Mouse (Mus musculus) intestine, embryonic 15.5 days (tissue): ENCODE data around the gene Emx1. TPM values are rescaled to one million over a fixed set of nuclear protein-coding genes. Genes with fewer than 3 reads are reported as not detected.

Experiments used
- ATAC-seq: fragments of 200-750 bp; cut with Nextera tagmentation; 2 replicates; pipeline ENCODE4 v1.8.0; 2017; ENCODE audit warnings: moderate TSS enrichment, moderate library complexity
- H3K27ac ChIP-seq: fragments of 300-500 bp; sonication (generic); 2 replicates; pipeline ENCODE4 v1.5.1; 2015; ENCODE audit warnings: mild to moderate bottlenecking, inconsistent platforms
- H3K27me3 ChIP-seq: fragments of 300-500 bp; sonication (generic); replicated peaks from 2 replicates; pipeline ENCODE4 v1.6.1; 2015; ENCODE audit warnings: inconsistent platforms
- H3K36me3 ChIP-seq: fragments of 300-500 bp; sonication (generic); 2 replicates; pipeline ENCODE4 v1.6.1; 2015; ENCODE audit warnings: inconsistent platforms
- H3K4me1 ChIP-seq: fragments of 300-500 bp; sonication (generic); replicated peaks from 2 replicates; pipeline ENCODE4 v1.6.1; 2015; ENCODE audit warnings: inconsistent platforms
- H3K4me2 ChIP-seq: fragments of 300-500 bp; sonication (generic); replicated peaks from 2 replicates; pipeline ENCODE4 v1.6.1; 2015; ENCODE audit warnings: mild to moderate bottlenecking, inconsistent platforms
- H3K4me3 ChIP-seq: fragments of 300-500 bp; sonication (generic); replicated peaks from 2 replicates; pipeline ENCODE4 v1.5.1; 2015; ENCODE audit warnings: inconsistent platforms
- H3K9ac ChIP-seq: fragments of 300-500 bp; sonication (generic); 2 replicates; pipeline ENCODE4 v1.6.1; 2015; ENCODE audit warnings: inconsistent platforms
- H3K9me3 ChIP-seq: fragments of 300-500 bp; sonication (generic); 2 replicates; pipeline ENCODE4 v1.6.1; 2016; ENCODE audit warnings: inconsistent platforms
- WGBS: fragments of 180-500 bp; shearing (Covaris S2); methylation state at CpG from one replicate; pipeline ENCODE4 v1.1.7; 2015; 5-methylcytosine and 5-hydroxymethylcytosine counted together
- polyA plus RNA-seq: library from polyadenylated mRNA; unstranded; fragments of >200 nt; fragmentation: Nextera tagmentation; extraction: Ambion mirVana; gene quantifications from 2 replicates; pipeline ENCODE4 v1.2.1, GENCODE M21; 2015

Gene Emx1
- polyA plus RNA-seq, 1 experiment from 2014 or later = not detected

DNA sequence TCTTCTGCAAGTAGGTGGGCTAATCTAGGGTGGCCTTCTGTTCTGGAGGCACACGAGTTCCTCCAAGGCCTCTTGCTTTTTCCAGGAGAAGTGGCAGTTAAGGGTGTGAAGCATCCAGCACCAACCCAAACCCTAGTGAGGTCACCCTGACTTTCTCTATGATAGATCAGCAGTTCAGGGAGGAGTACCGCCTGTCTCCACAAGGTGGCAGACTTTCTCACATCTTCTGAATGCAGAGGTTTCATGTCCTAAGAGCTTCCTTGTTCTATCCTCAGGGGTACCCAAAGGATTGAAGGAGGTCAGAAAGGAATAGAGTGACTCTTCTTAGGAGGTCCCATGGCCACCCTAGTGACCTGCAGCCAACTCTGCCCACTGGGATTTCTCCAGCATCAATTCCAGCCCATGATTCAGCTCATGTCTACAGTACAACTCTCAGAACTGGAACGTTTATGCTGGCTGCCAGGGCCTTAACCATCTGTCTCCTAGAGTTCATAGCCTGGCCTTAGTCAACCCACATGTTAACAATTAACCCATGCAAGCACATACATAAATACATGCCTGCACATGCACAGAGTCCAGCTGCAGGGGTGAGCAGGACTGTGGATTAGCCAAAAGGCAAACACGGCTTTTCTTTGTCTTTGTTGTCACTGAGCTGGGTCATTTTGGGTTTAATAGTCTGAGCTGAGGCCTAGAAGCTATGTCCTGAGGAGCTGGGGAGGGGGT lies 26.9 kb upstream of the Emx1 start:
- H3K4me1 ChIP-seq = no peaks in the 10 kb centered on the region
- H3K27me3 ChIP-seq = no peaks in the 10 kb centered on the region
- no peak overlapping the region for H3K27ac ChIP-seq
- no peaks in the 10 kb centered on the region for H3K9me3 ChIP-seq
- no peak overlapping the region for H3K4me2 ChIP-seq
- ATAC-seq = peak; percentile 30; the same call in 1 of the 2 replicates
- WGBS = 38% methylated on average over 4 of the region's 4 CpGs
- H3K9ac ChIP-seq = no peak overlapping the region
- no peaks in the 10 kb centered on the region for H3K36me3 ChIP-seq
- no peak overlapping the region for H3K4me3 ChIP-seq

- H3K4me1 ChIP-seq = no peaks in the 10 kb centered on the region
These were observed 21.8 kb upstream of the Emx1 start for GRCm38 (mm10) chr6:85165440-85165921.

GRCm38 (mm10) chr6:85179569-85179968 lies 7.7 kb upstream of the Emx1 start:
- peaks cover 7% of the 10 kb centered on the region; the same call in 1 of the 2 replicates for H3K27me3 ChIP-seq
- no peaks in the 10 kb centered on the region for H3K36me3 ChIP-seq
- H3K27ac ChIP-seq = no peak overlapping the region
- H3K9me3 ChIP-seq = no peaks in the 10 kb centered on the region
- ATAC-seq = no peak
- H3K9ac ChIP-seq = no peak overlapping the region
- 71% methylated on average over 3 of the region's 3 CpGs for WGBS
- no peaks in the 10 kb centered on the region for H3K4me1 ChIP-seq
- H3K4me3 ChIP-seq = no peak overlapping the region
- H3K4me2 ChIP-seq = no peak overlapping the region

More at GRCm38 (mm10) chr6:85165440-85165921, 21.8 kb upstream of the Emx1 start:
- no peaks in the 10 kb centered on the region for H3K9me3 ChIP-seq
- H3K27ac ChIP-seq = no peak overlapping the region
- ATAC-seq = no peak
- H3K4me2 ChIP-seq = no peak overlapping the region
- no peaks in the 10 kb centered on the region for H3K27me3 ChIP-seq
- no peak overlapping the region for H3K9ac ChIP-seq
- 57% methylated on average over 11 of the region's 11 CpGs for WGBS
- no peaks in the 10 kb centered on the region for H3K36me3 ChIP-seq
- no peak overlapping the region for H3K4me3 ChIP-seq

DNA sequence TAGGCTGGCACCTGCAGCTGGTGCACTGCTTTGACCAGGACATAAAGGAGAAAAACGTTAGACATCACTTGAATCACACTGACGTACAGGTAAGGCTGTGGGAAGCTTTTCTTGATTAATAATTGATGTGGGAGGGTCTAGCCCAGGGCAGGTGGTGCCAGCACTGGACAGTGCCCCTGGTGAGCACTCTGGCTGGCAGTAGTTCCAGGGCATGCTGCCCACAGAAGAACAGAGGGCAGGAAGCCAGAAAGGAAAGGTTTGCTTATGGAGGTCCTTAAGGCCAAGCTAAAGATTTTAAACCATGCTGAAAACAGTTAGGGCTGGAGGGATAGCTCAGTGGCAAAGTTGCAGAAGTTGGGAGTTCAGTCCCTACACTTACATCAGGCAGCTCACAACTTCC lies 7.2 kb upstream of the Emx1 start:
- Histone ChIP-seq H3K9me3 (no peaks in the 10 kb centered on the region), H3K9ac (no peak overlapping the region), H3K4me3 (no peak overlapping the region), H3K36me3 (no peaks in the 10 kb centered on the region), H3K27ac (no peak overlapping the region), H3K27me3 (peaks cover 8% of the 10 kb centered on the region; the same call in 1 of the 2 replicates), H3K4me2 (no peak overlapping the region), H3K4me1 (no peaks in the 10 kb centered on the region)
- no peak for ATAC-seq
- 59% methylated on average over 2 of the region's 2 CpGs for WGBS

DNA sequence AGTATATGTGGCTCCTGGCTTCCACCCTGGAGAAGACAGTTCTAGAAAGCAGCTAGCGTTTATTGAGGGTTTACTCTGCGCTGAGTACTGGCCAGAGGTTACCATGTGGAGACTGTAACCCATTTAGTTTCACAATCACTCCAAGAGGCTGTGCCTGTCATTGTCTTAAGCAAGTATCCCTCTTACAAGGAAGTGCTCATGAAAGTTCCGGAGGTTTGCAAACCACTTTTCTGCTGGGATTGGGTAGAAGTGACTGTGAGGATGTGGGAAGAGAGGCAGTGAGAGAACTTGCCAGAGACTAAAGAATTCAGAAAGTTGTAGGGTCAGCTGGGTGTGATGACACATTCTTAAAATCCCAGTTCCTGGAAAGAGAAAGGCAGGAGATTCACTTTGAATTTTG lies 3.3 kb upstream of the Emx1 start:
- Histone ChIP-seq H3K36me3 (no peaks in the 10 kb centered on the region), H3K27me3 (peaks cover 45% of the 10 kb centered on the region), H3K4me2 (no peak overlapping the region), H3K27ac (no peak overlapping the region), H3K4me3 (no peak overlapping the region), H3K9me3 (no peaks in the 10 kb centered on the region), H3K4me1 (peaks cover 21% of the 10 kb centered on the region), H3K9ac (no peak overlapping the region)
- WGBS = 54% methylated on average over 3 of the region's 3 CpGs
- no peak for ATAC-seq

DNA sequence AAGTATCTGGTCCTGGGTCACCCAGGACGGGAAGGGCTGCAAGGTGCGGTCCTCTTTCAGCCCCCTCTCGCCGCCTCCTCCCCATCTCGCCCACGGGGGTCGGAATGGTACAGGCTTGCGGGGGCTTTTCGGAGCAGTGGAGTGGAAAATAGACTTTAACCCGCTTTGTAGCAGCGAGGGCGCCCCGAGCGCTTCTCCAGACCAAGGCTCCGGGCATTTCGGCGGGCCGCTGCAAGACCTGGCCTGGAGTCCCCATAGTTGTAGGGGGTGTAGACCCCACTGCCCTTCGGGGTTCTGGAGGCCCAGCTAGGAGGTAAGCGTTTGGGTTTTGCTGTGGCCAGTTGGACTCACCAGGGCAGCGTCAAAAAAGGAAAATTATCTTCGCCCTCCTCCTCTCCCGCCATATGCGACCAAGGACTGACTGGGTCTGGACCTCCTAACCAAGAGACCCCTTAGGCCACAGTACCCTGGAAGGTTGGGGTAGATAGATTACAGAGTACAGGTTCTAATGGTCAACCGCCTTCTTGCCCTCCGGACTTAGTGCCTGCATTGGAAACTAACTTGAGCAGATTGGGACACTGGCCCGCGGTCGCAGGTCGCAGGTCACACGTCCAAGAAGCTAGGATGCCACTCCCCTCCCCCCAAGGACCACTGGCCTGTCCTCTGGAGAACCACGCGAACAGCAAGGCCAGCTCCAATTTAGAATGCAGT lies 1.1 kb upstream of the Emx1 start:
- Histone ChIP-seq H3K4me3 (peak overlapping the region; percentile 22), H3K27me3 (peaks cover 64% of the 10 kb centered on the region), H3K27ac (no peak overlapping the region), H3K9ac (no peak overlapping the region), H3K9me3 (no peaks in the 10 kb centered on the region), H3K4me1 (peaks cover 34% of the 10 kb centered on the region), H3K4me2 (peak overlapping the region; percentile 86), H3K36me3 (no peaks in the 10 kb centered on the region)
- ATAC-seq = no peak
- 2% methylated on average over 33 of the region's 33 CpGs for WGBS

DNA sequence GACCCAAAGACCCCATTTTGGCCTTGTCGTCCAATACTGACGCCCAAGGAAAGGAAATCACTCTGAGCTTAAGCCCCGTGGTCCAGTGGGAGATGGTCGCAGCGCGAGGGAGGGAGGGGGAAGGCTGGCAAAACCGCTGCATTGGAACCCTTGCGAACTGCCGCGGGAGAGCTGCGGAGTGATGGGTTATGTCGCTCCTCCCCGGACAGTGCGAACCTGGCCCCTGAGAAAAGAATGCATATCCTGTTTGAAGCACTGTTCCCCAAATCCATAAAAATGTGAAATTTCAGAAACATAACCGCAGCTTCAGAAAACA lies 536 bp upstream of the Emx1 start:
- Histone ChIP-seq H3K36me3 (no peaks in the 10 kb centered on the region), H3K4me2 (peak overlapping the region; percentile 86; the same call in 1 of the 2 replicates), H3K9me3 (no peaks in the 10 kb centered on the region), H3K9ac (no peak overlapping the region), H3K4me3 (peak overlapping the region; percentile 39; the same call in 1 of the 2 replicates), H3K27me3 (peaks cover 69% of the 10 kb centered on the region), H3K4me1 (peaks cover 34% of the 10 kb centered on the region), H3K27ac (no peak overlapping the region)
- WGBS = 2% methylated on average over 15 of the region's 15 CpGs
- ATAC-seq = no peak

DNA sequence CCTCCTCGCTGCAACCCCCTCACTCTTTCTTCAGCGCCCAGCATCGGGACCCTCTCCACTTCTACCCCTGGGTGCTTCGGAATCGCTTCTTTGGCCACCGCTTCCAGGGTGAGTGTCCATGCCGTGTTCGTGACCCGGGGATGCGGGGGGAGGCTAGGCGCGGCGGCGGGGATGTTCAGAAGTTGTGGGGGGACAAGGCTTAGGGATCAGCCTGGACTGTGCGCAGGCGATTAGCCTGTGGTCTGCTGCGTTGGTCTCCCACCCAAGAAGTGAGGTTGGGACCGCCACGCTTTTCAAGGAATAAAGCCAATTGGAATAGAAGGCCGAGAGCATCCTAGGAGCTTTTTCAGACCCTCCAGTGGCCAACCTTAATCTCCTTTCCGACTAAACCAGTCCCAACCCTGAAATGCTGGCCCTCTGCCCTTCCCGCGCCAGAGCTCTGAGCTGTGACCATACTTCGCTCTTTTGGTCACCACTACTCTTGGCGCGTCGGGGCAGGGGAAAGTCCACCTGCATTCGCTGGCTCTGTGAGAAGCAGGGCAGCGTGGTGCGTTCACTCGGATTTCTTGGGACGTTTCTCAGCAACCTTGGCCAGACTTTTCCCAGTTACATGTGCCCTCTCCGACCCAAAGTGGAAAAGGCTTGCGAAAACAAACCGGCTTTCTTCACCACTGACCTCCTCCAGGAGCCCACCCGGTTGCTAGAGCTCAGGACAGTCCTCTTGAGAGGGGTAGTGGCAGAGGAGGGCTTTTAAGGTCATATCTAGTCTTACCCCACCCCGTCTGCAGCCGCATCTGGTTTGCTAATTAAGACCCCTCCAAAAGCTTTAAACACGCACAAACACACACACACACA lies 1.2 kb downstream of the Emx1 start:
- peak overlapping the region; percentile 86 for H3K4me2 ChIP-seq
- no peaks in the 10 kb centered on the region for H3K9me3 ChIP-seq
- no peak for ATAC-seq

DNA sequence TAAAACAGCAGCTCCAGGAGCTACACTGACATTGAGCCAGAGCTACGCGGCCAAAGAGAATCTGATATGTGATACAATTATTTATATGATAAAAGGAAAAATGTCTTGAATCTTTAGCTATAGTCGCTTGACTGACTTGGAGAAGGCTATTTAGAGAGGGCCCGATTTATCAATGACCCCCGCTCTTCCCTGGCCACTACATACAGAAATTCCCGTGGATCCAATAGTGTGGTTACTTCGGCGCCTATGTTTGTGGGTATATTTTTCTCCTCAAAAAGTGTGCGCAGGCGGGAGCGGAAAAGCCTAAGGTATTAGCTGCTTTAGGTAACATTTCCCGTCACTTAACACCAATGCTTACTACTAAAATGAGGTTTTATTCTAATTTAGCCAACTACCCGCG lies 2.1 kb downstream of the Emx1 start:
- no peaks in the 10 kb centered on the region for H3K36me3 ChIP-seq
- 8% methylated on average over 14 of the region's 14 CpGs for WGBS
- no peak overlapping the region for H3K4me2 ChIP-seq
- H3K27me3 ChIP-seq = peaks cover 91% of the 10 kb centered on the region
- no peak overlapping the region for H3K9ac ChIP-seq
- ATAC-seq = no peak
- H3K4me1 ChIP-seq = peaks cover 37% of the 10 kb centered on the region
- no peaks in the 10 kb centered on the region for H3K9me3 ChIP-seq
- H3K4me3 ChIP-seq = 0 out of 2 replicates have a peak overlapping the region, but pooled peaks have one; percentile 31
- no peak overlapping the region for H3K27ac ChIP-seq

More for the DNA sequence above, 1.2 kb downstream of the Emx1 start:
- Histone ChIP-seq H3K9ac (no peak overlapping the region), H3K27ac (no peak overlapping the region), H3K36me3 (no peaks in the 10 kb centered on the region), H3K4me1 (peaks cover 34% of the 10 kb centered on the region), H3K27me3 (peaks cover 87% of the 10 kb centered on the region), H3K4me3 (peak overlapping the region; percentile 39)
- WGBS = 2% methylated on average over 39 of the region's 39 CpGs

DNA sequence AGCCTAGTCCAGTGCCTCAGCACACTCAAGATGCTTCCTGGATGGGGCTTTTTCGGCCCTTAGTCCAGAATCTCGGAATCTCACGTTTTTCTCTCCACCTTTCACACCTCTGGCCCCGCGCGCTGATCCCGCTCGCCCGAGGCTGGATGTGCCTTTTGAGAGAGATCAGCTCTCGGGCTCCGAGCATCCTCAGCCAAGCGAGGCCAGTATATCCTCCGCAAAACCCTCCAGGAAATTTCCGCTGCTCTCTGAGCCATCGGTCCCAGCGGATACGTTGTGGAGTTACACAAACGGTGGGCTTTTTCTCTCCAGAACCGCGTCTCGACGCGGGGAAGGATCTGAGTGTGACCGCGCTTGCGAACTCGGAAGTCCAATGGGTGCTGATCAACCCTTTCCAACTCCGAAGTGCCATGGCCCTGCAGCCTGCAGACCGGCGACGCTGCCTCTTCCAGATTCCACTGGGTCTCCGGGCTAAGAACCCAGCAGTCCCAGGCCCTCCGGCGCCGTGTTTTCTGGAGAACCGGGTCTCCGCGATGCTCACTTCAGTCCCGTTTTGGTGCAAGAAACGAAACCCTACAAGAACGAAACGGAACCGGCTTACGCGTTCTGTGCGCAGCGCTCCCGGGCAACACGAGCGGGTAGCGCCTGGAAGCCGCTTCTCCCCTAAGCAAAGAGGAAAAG lies 2.8 kb downstream of the Emx1 start:
- H3K27ac ChIP-seq = no peak overlapping the region
- H3K4me2 ChIP-seq = peak overlapping the region; percentile 66
- H3K27me3 ChIP-seq = peaks cover 94% of the 10 kb centered on the region
- H3K4me1 ChIP-seq = peaks cover 37% of the 10 kb centered on the region
- H3K9ac ChIP-seq = no peak overlapping the region
- H3K4me3 ChIP-seq = peak overlapping the region; percentile 31
- H3K36me3 ChIP-seq = no peaks in the 10 kb centered on the region
- no peaks in the 10 kb centered on the region for H3K9me3 ChIP-seq
- under 1% methylated on average over 52 of the region's 52 CpGs for WGBS
- ATAC-seq = no peak

- H3K4me3 ChIP-seq = peak overlapping the region; percentile 31
- H3K27me3 ChIP-seq = peaks cover 92% of the 10 kb centered on the region
- no peak overlapping the region for H3K9ac ChIP-seq
- H3K4me2 ChIP-seq = peak overlapping the region; percentile 66
- 4% methylated on average over 13 of the region's 13 CpGs for WGBS
- peaks cover 37% of the 10 kb centered on the region for H3K4me1 ChIP-seq
- no peaks in the 10 kb centered on the region for H3K36me3 ChIP-seq
- no peak for ATAC-seq
- H3K27ac ChIP-seq = no peak overlapping the region
- H3K9me3 ChIP-seq = no peaks in the 10 kb centered on the region
These were observed 3.4 kb downstream of the Emx1 start for GRCm38 (mm10) chr6:85190671-85191070.
